Mouse (Mus musculus) gastrocnemius, adult 8-10 months (tissue): ENCODE data around the gene Usp40. TPM values are rescaled to one million over a fixed set of nuclear protein-coding genes. Genes with fewer than 3 reads are reported as not detected.
"Not testable (repeated sequence)": the region's sequence is repeated elsewhere in the genome, so short reads cannot be mapped to it uniquely, and the experiment has no call there.

Experiments used
- DNase-seq, 2 experiments: peaks; one replicate each; pipeline ENCODE4 v3.0.0; 2022; ENCODE audit warnings: low spot score in 2 of 2
- total RNA-seq, 4 experiments: library from RNA; stranded (reverse); gene quantifications; 2 replicates each; pipeline ENCODE4 v1.2.4; 2022

Gene Usp40
- total RNA-seq, result 1 to 10 TPM; 6.9 to 7.6 (median 7.3) TPM

DNA sequence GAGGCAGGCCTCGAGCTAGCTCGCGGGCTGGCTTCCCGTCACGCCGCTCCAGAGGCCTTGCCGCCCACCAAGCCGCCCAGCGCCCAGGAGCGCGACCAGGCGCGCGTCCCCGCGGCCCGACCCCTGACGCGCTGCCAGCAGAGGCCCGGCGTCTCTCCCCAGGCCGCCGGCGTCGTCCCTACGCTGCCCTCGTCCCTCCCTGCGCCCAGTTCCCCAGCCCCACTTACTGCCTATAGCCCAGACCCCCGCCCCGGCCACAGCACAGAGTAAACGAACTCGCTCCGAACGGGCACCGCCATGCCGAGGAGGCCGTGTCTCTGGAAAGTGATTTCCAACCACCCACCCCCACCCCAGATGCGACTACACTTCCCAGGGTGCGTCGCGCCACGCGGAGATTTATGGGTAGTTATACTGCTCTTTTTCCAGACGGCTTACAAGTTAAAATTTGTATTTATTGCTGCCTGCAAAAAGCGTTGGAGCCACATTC is at the start of gene Usp40:
Gene Usp40 (minus strand): TSS at position 341 of the 487 bp plus-strand sequence.
- peak; percentile 52 to 59 for DNase-seq

DNA sequence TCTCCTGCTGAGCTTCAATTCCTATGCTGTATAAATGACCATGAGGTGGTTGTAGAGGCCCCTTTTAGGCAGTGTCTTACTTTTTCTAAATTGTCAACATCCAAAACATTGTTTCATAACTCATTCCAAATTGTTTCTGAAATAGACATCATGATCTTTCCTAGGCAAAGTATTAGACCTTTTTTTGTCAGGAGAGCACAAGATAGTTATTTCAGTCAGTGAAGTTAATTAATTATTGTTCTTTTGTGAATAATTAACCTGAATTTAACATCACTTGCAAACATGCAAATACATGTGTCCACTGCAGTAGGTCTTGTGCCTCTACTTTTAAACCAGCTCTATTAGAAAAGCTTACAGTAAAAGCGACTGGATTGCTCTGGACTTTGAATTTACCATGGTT is 46.7 kb upstream of the Usp40 start, which contains the start of gene Ugt1a10:
Gene Ugt1a10 (plus strand): TSS at position 301 of the 400 bp plus-strand sequence.
- DNase-seq, result no peak

DNA sequence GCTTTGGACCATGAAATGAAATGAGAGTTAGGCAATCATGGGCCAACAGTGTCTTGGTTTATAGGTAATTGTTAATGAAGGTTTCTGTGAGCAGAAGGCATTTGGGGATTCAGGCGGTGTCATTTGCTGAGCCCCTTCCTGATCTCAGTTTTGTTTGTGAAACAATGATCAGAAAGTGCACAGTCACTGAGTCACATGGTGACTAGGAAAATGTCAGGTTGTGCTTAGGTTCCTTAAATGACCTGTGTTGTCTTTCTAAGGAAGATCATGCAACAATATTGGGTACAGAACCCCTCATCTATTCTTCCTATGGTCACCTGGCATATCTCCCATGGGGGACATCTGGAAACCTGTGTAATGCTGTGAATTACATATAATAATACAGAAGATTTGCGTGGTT is 39.1 kb upstream of the Usp40 start:
- DNase-seq, result not testable (repeated sequence)

DNA sequence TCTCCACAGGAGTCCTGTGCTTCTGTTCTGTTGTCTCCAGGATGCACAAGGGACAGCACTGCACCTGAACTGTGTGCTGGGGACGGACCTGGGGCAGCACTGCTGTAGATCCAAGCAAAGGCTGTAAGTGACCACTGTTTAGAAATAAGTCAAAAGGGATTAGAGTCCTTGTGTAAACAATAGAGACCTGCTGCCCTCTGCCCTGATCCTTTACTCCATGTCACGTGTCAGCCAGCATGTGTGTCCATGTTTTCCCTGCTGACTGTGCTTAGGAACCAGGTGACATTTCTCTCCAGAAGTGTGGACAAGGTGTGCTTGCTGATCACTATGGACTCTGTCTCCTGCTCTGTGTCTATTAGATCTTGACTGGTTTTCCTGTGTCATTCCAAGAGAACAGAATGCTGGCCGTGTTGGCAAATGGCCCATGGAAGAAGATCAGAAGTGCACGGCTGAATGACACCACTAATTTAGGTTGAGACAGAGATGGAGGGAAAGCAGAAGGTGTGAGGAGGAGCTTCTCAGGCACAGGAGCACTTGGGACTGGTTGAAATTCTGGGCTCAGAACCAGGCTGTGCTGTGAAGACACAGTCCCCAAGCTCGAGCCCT is 36.6 kb upstream of the Usp40 start:
- not testable (repeated sequence) for DNase-seq

DNA sequence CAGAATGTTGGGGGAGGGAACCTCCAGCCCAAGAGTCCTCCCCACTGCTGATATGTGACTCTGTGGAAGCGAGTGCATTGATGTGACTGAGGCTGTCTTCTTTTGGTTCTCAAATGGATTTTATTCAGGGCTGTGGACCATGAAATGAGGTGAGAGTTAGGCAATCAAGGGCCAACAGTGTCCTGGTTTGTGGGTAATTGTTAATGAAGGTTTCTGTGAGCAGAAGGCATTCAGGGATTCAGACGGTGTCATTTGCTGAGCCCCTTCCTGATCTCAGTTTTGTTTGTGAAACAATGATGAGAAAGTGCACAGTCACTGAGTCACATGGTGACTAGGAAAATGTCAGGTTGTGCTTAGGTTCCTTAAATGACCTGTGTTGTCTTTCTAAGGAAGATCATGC is 34.7 kb upstream of the Usp40 start:
- DNase-seq, result not testable (repeated sequence)

DNA sequence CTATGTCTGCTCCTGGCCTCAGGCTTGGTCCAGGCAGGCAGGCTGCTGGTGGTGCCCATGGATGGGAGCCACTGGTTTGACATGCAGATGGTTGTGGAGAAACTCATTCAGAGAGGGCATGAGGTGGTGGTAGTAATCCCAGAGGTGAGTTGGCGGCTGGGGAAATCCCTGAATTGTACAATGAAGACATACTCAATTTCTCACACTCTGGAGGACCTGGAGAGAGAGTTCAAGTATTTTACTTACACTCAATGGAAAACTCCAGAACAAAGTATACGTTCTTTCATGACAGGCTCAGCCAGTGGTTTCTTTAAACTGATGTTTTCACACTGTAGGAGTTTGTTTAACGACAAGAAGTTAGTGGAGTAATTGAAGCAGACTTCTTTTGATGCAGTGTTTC is 16.9 kb upstream of the Usp40 start:
- DNase-seq, result not testable (repeated sequence)

DNA sequence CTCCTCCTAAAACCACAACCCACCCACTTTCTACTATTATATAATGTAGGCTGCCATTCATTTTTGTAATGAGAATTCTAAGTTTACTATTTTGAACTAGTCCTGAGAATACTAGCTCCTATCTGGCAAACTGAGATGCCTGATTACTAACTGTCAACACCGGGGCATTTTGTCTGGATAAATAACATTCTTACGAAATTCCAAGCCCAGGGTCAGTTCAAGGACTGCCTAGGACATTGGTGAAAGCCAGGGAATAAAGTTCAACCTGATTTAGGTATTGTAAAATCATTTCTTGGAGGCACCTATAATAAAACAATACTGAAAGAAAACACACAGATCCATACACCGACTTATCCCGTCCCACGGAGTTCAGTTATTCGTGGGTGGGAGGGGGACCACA is 7.0 kb upstream of the Usp40 start:
- DNase-seq, result no peak

DNA sequence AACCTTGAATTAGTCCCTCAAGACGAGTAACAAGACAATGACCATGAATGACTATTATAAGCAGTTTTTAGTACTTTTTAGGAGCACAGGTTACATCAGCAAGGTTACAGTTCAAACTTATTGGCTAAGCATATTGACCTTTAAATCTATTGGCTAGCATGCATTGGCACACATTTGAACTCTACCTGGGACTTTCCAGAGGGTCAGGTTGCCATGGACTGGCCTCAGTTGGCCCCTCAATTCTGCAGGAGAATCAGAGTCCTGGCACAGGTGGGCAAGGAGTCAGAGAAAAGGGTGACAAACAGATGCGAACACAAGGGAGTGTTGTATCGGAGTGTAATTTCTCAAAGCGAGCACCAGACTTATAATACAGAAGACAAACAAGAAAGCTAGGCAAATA is 6.3 kb upstream of the Usp40 start:
- no peak for DNase-seq

DNA sequence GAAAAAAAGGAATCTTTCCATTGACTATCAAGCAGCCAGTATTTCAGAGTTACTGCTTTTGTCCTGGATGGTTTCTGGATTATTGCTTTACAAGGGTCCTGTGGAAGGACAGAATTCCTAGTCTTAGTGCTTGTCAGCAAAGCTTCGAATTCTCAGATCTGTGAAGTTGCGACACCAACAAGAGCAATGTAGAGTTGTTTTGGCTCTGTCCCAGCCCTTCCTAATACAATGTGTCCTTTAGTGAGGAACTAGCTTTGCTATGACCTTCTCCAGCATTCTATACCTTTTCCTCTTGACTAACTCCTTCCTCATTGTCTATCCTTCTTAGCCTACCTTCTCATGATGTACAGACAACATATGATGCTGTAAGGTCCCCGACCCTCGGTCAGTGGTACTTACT is 5.8 kb upstream of the Usp40 start:
- DNase-seq, result no peak

DNA sequence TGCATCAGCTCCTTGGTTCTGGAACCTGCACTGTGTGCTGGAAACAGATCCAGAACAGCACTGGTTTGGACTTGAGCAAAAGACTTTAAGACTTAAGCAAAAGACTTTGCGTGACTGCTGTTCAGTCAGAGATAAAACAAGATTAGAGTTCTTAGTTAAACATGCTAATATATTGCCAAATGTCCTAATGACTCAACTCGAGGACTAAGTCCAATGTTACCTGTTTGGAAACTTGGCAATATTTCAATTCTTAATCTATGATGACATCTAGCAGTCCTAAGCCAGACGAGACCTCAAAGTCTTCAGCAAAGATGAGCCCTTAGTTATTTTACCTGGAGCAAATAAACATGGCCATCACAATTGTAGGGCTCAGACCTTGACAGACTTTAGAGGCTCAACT is 5.4 kb upstream of the Usp40 start:
- no peak for DNase-seq

DNA sequence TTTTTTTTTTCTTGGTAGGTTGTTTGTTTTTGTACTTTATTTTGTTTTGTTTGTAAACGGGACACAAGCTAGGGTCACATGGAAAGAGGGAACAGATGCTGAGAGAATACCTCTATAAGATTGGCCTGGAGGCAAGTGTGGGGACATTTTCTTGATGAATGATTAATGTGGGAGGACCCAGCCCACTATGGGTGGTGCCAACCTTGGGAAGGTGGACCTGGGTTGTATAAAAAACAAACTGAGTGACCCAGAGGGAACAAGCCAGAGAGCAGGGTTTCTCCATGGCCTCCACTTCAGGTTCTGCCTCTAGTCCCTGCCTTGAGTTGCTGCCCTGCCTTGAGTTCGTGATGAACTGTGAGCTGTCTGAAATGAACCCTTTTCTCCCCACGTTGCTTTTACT is 1.2 kb upstream of the Usp40 start:
- DNase-seq, result no peak

DNA sequence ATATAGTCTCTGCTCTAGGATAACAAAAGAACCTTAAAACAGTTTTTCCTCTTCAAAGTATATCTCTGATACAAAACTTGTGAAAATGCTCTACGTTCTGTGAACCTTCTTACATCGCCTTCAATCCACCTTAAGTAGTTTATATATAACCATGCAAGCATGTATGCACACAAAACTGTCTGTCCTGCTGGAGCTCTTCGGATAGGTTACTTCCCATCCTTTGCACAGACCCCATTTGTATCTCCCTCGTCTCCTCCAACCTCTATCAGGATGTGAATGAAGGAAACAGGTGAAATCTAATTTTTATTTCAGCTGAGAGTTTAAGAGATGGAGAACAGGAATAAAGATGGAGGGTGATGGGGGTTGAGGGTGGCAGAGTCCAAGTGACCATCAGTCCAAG is 384 bp upstream of the Usp40 start:
- no peak for DNase-seq

DNA sequence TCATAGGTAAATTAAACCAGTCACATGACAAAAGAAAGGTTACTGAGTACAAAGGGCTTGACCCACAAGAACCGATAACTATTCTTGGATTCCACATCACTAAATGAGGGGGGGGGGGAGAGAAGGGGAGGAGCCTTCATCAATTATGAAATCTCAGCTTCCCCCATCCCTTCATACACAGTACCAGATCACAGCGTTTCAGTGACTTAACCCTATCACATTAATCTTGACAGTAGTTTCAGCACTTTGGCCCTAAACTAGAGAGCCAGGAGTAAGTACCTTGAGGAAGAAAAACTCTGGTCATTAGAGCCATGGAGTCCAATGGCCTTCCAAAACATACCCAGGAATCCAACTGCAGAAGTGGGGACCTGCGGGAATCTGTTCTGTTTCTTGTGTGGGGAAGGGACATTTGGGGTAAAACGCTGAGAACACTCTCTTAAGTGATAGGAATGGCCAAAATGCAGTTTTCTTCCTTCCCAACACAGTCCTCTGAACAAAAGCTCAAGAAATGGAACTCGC is 600 bp downstream of the Usp40 start:
- no peak for DNase-seq

DNA sequence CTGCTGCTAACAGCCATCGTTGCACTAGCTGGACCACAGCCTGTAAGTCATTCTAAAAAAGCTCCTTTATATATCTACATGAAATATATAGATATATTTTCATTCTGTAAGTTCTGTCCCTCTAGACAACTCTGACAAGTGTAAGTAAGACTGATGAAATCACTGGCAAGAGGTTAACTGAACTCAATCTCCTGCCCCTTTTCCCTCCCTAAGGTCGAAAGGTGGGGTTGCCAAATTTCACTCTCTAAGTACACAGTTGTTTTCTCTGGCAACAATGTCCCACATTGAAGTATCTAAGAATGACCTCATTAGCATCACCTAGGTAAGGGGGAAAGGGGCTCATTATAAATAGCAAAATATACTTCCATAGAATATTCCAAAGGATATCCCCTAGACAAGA is 15.6 kb downstream of the Usp40 start:
- no peak for DNase-seq

DNA sequence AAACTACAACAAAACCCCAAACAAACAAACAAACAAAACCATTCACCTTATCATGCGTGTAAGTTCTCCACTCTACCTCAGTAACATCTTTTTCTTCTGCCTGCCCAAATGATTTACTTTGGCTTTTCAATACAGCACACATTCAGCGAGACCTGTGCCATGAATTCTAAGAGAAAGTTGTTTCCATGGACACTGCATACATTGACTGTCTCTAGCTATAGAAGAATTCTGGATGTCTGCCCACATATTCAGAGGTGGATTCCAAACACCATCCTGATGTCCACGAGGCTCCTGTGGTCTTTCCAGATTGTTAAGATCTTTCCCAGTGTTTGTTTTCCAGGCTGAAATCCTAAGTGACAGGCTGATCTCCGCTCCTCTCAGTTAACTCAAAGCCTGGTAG is 26.1 kb downstream of the Usp40 start:
- no peak for DNase-seq

DNA sequence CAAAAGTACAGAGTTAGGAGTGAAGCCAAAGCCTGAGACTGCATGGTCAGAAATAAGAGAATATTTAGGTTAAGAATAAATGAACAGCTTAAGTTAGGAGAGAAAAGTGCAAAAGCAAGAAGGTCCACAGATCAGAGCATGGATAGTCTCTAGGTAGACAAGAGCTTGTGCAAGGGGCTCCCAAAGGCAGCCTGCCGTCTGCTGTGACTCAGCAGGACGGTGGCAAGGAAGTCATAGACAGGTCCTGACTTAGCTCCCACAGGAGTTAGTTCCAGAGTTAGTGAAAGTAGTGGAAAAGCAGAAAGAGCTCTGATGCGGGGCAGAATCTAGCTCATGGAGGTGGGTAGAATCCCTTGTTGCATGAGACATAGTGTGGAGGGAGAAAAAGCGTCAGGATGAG is 38.0 kb downstream of the Usp40 start:
- no peak for DNase-seq

DNA sequence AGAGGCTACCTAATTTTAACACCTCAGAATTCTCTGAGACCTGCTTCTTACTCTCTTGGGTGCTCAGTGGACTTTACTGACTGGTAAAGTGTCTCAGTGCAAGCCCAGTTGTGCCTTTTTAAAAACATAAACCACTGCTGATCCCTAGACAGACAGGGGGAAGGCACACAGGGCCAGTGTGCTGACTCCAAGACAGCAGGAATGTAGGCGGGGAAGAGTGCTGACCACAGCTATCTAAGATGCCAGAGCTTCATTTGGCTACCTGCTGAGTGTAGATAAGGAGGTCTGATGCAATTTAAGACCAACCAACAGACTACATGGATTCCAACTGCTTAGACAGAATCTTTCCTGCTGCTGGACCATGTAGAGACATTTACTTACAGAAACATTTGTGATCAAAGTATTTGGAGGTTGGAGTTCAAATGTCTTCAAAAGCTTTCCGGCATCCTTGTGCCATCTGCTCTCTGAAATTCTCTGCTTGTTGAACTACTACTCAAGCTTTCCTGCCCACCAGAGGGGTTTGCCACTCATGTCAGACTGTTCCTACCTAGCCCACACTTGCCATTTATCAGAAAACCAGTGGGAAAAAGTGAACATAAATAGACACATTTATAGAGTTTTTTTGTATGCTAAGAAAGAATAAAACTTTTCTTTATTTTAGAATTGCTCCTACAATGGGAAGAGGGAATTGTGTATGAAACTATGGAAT is 46.7 kb downstream of the Usp40 start:
- DNase-seq, result no peak

DNA sequence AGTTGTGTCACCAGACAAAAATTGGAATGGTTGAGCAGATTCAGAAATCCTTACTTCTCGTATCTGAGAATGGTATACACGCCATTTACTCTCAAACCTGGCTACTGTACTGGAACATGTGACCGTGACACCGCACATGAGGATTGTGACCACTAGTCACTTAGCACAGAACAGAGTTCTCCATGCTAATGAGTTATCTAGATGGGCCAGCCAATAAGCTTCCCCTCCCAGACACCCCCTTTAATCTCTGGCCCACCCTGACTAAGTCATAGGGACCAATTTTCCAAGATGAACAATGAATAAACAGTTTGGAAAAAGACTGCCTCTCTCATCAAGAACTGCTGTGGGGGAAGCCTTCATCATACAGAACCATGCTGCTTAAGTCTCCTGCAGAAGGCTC is 47.6 kb downstream of the Usp40 start:
- no peak for DNase-seq

DNA sequence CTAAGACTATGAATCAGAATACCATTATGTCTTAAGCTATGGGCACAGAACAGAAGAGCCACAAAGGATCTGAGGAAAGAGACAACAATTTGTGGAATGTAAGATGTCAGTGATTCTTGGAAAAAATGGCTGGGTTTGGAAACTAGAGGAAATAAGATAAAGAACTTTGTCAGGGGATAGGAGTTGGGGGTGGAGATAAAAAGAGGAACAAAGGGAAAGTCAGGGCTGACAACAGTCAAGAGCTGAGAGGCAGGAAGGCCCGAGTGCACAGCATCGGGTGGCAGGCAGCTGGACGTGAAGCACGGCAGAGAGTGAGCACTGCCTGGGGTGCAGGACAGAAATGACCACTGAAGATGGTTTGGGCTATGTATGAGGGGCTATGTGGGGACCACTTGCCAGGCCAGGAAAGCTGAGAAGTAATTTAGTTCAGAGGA is 48.3 kb downstream of the Usp40 start:
- DNase-seq, result no peak

DNA sequence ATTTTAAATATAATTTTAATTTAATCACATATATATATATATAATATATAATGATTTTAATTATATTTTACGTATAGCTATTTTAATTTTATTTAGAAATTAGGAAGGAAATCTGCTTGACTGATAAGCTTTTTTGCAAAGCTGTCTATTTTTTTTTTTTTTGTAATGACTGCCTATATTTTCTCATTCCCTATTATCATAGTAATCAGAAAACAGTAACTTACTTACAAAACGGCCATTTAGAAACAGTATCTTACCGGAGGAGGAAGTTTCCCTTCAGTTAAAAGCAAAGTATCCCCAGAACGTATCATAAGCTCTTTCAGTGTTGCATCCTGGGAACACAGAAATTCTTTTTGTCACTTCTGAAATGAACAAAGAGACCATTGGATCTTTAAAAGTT is 48.8 kb downstream of the Usp40 start:
- no peak for DNase-seq

DNA sequence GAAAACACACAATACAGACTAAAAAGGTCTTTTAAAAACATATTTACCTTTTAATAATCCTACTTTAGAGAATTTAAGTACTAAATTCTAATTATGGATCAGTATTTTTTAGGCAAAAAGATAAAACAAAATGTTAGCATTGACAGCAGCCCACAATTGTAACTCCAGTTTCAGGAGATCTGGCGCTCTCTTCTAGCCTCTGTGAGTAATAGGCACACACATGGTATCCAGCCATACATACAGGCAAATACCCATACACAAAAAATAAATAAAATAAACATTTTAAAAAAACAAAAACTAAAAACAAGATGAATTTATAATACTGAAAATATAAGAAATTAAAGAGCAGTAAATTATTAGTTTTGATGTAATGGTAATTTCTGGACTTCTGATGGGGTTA is 49.4 kb downstream of the Usp40 start:
- DNase-seq, result no peak

DNA sequence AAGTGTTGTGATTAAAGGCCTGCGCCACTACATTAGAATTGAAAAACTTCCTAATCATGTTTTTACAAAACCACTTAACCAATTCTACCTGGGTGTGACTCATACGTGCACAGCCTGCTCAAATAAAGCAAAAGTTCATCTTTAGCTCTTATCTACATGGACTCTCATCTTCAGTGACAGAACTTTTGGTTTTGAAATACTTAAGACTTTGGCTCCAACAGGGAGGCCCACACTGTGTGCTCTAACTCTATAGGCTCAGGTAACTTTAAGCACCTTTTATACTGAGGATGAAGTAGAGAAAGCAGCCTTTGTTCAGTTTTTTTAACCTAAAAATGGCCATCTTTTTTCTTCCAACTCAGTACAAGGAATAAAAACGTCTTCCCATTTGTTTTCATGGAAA is 55.3 kb downstream of the Usp40 start:
- no peak for DNase-seq

DNA sequence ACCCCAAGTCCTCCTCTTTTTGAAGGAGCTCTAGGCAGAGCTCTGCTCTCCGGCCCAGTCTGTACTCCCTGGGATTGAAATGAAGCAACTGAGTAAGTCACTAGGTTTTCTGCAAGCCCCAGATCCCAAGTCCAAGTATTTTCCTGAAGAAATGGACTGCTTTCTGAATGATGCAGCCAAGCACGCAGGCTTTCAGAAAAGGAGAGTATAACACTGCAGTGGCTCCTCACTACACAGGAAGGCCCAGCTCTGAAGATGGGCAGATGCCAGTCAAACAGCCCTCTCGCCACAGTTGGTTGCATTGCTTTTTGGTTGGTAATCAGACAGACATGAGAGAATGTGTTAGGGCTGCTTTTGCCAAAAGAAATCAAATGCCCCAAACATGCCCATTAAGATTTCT is 56.7 kb downstream of the Usp40 start:
- DNase-seq, result no peak
